Mouse (Mus musculus) retina, postnatal 7 days (tissue): ENCODE data around the gene Slc3a1.

Experiments
- DNase-seq: peaks from one replicate; pipeline ENCODE4 v3.0.0-alpha.2; 2012; ENCODE audit warnings: low read depth, low spot score

The Slc3a1 gene

GRCm38 (mm10) chr17:85028093-85028739 lies at the start of gene Slc3a1:
TSS of gene Slc3a1 (plus strand) at chr17:85028376.
- no peak for DNase-seq

GRCm38 (mm10) chr17:84981721-84982120 lies 46.5 kb upstream of the Slc3a1 start:
- no peak for DNase-seq

DNA sequence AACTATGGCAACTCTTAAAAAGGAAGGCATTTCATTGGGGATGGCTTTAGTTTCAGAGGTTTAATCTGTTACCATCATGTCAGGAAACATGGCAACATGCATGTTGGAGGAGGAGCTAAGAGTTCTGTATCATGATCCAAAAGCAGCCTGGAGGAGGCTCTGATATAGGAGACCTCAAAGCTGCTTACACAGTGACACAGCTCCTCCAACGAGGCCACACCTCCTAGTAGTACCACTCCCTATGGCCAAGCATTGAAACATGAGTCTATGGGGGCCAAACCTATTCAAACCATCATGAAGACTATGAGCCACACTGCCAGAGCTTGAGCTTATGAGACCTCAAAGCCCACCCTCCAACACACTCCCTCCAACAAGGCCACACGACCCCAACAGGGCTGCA lies 45.4 kb upstream of the Slc3a1 start:
- DNase-seq: no peak

GRCm38 (mm10) chr17:84986368-84986767 lies 41.8 kb upstream of the Slc3a1 start:
- DNase-seq: no peak

GRCm38 (mm10) chr17:84987834-84988410 lies 40.3 kb upstream of the Slc3a1 start:
- no peak for DNase-seq

GRCm38 (mm10) chr17:84988514-84988913 lies 39.7 kb upstream of the Slc3a1 start:
- no peak for DNase-seq

DNA sequence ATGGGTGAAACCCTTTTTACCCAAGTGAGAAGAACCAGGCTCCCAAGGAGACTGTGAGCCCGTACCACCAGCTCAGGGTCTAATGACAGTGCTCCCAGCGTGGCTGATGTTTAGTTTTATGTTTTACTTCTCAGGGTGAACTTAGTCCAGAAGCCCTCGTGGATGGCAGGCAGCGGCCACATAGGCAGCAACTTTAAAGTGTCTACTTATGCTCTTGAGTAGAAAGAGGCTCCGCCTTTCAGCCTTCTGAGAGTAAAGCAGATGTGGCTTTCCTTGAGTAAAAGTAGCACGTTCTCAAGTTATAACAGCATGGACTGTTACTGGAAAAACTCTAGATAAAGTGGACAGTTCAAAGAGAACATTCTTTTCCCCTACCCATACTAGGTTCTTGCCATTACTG lies 32.3 kb upstream of the Slc3a1 start:
- DNase-seq: no peak

GRCm38 (mm10) chr17:84997639-84998038 lies 30.5 kb upstream of the Slc3a1 start:
- no peak for DNase-seq

GRCm38 (mm10) chr17:84999636-85000035 lies 28.5 kb upstream of the Slc3a1 start:
- DNase-seq: no peak

- DNase-seq: no peak
Observed at GRCm38 (mm10) chr17:85013485-85013884, 14.7 kb upstream of the Slc3a1 start.

DNA sequence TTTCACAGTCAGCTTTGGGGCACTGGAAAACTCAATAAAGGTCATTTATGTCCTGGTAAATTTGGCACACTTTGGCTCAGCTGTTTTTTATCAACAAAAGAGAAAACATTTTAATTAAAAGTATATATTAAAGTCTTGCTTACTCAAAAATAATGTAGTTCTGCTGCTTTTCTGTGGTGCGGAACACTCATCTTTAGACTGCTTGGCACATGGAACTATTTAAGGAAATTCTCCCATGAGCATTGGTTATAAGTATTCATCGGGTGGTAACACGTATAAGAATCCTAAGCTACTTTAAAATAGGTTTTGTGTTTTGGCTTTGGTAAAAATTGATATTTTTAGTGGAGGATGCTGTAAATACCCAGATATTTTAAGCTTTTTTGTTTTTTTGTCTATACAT lies 13.5 kb upstream of the Slc3a1 start:
- DNase-seq: no peak

DNA sequence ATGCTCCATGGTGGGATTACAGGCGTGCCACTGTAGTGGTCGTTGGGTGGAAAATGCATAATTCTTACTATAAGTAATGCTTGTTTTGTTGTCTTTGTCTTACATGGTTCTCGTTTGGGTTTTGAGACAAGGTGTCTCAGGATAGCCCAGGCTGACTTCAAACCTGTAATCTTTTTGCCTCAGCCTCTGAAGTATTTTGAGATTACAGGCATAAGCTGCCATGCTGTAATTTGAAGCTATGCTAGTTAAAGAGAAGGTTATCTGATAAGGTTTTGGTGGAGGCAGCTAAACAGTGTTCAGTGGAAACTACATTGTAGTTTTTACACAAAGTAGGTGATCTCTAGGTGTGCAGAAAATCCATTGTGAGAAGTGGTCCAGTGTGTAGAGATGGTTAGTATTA lies 9.8 kb upstream of the Slc3a1 start:
- no peak for DNase-seq

DNA sequence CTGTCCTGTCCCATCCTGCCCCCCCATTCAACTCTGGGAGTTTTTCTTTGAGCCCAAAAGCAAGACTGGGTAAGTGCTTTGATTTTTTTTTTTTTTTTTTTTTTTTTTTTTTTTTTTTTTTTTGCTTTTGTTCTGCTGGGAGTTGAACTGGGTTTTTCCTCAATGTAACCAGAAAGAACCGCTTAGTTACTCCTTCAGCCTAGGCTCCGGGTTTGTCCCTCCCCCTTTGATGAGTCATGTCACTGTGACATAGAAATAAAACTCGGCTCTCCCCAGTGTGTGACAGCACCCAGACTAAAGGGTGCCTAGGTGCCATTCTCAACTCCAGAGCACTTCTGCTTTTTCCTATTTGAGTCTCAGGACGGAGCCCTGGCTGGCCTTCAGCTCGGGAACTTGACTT lies 9.4 kb upstream of the Slc3a1 start:
- no peak for DNase-seq

GRCm38 (mm10) chr17:85020343-85020742 lies 7.8 kb upstream of the Slc3a1 start:
- no peak for DNase-seq

DNA sequence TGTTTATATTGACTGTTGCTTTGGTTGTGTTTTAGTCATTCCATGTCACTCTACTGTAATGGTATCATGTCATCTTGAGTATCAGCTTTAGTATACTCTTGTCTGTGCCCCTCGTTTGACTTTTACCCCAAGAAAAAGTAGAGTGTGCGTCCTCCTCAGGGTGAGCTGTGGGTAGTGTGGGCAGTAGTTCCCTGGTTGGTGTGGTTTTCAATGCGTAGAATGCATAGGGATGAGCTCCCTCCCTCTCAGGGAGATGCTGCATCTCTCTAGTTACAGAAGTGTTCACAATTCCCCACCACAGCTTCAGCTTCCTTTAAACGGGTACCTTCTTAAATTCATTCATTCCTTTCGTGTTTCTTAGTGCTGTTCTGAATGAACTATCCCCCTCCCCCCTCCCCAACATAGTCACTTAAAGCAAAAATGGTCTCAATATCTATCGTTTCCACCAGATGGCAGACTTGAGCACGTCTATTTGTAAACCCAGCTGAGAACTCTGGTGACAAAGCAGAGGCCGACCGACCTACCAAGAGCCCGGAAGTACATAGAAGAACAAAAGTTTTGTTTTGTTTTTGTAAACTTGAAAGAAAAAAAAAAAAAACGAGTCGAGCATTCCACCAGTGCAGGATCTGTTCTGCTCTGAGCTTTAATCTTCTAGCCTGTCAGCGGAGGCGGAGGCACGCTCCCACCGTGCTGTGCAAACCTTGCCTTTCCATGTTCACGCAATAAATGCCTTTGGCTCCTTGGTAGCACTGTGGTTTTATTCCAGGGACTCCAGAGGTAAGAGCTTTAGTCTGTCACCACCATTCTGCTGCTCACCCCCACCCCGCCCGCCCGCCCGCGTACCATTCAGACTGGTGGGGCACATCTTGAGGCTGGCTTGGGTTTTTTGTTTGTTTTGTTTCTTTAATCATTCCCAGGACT lies 4.7 kb upstream of the Slc3a1 start:
- peak; percentile 70 for DNase-seq

DNA sequence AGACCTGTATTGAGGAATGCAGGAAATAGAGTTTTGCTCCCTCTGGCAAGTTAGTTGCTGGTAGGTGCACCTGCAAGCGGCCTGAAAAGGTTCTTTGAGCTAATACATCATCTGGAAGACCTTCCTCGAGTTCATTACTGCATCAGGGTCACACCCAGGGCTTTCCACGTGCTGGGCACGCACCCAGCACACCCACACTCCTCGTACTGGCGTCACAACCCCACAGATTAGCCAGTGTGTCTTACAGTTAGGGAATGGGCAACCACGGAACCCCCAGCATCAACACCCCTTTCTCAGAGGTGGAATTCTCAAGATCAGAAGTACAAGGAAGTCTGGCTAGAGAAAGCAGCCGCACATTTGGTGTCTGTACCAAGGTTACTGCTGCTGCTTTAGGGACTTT lies 3.9 kb upstream of the Slc3a1 start:
- DNase-seq: no peak

GRCm38 (mm10) chr17:85025151-85025550 lies 3.0 kb upstream of the Slc3a1 start:
- no peak for DNase-seq

DNA sequence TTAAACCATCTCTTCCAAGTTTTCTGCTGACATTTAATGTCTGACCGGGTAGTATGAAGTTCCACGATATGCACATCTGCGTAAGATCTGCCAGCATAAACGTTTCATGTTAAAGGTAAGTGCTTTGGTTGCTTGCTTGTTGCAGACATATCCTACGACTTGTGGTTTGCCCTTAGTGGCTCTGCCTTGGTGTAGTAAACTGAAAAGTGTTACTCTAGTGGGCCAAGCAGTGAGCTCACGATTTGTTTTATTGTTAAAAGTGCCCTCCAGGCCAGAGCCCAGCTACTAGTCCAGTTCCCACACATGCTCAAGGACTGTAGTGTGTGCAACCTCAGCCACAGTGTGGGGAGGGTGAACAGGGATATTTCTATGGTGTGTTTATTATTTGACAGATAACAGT lies 1.7 kb upstream of the Slc3a1 start:
- no peak for DNase-seq

DNA sequence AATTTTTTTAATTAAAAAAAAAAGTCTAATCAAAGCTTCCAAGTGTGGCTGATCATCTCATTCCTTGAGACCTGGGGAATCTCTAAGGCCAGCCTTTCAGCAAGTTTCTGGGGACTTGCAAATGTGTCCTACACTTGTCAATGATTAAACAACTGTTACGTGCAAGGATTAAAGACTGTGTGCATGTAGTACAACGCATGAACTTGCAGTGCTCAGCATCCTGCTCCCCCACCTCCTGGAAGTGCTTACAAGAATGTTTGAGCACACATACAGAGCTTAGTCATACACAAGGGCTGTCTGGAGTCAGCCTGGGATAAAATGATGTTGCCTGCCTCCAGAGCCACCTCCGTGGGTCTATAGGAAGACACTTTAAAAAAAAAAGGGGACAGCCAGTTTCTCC lies 929 bp upstream of the Slc3a1 start:
- no peak for DNase-seq

DNA sequence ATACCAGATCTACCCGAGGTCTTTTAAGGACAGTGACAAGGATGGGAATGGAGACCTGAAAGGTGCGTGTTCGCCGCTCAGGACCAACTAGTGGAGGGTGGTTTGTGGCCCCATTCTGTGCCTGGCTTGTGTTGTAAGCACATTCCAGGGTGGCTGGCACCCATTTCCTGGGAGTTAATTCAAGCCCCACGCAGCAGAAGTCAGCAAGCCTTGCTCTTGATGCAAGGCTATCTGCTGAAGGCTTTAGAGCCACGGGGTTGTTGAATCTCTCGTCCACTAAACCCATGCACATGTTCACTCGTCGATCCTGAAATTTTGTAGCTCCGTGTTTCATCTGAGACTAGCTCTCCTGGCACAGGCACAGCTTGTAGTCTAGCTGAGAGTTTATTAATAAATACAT lies 621 bp downstream of the Slc3a1 start:
- DNase-seq: no peak

- DNase-seq: no peak
Observed at GRCm38 (mm10) chr17:85030651-85031050, 2.5 kb downstream of the Slc3a1 start.

GRCm38 (mm10) chr17:85033087-85033486 lies 4.9 kb downstream of the Slc3a1 start:
- no peak for DNase-seq

- peak; percentile 32 for DNase-seq
Observed at GRCm38 (mm10) chr17:85034068-85034467, 5.9 kb downstream of the Slc3a1 start.
